Mouse (Mus musculus) heart, postnatal 10 days (tissue): ENCODE measurements around the gene Gm5565. TPM values are rescaled to one million over a fixed set of nuclear protein-coding genes. Genes with fewer than 3 reads are reported as not detected.

Source experiments
- total RNA-seq, 2 experiments: library from RNA; stranded (reverse); gene quantifications; 2 replicates each; pipeline ENCODE4 v1.2.3; 2021

Gm5565 gene
- total RNA-seq, 2 experiments from 2014 or later: not detected

Other genes starting within 250 kb of the Gm5565 start
- gene Cyp3a25, start 150.9 kb downstream of the Gm5565 start, total RNA-seq: not detected
- not detected for gene Cyp3a59, start 81.3 kb downstream of the Gm5565 start, total RNA-seq
- not detected for gene Gm6309, start 10.2 kb upstream of the Gm5565 start, total RNA-seq
- gene 1700001J03Rik, start 24.8 kb upstream of the Gm5565 start, total RNA-seq: under 1 TPM in 1 of 2 experiments, not detected in 1; 0.45 TPM
- gene Rnf6, start 61.0 kb upstream of the Gm5565 start, total RNA-seq: 10 to 100 TPM; 40.3 to 44.8 TPM
- 10 to 100 TPM; 21.6 to 26.7 TPM for gene Cdk8, start 70.7 kb upstream of the Gm5565 start, total RNA-seq
- gene Wasf3, start 224.4 kb upstream of the Gm5565 start, total RNA-seq: under 1 TPM; 0.50 to 0.53 TPM